Mouse (Mus musculus) urinary bladder, postnatal 36 days (tissue): ENCODE data around the gene Car2.

Experiments
- DNase-seq, 2 experiments: peaks; one replicate each; pipeline ENCODE4 v3.0.0; 2022; ENCODE audit warnings: low spot score in 2 of 2, mixed read lengths in 1 of 2

Gene Car2

DNA sequence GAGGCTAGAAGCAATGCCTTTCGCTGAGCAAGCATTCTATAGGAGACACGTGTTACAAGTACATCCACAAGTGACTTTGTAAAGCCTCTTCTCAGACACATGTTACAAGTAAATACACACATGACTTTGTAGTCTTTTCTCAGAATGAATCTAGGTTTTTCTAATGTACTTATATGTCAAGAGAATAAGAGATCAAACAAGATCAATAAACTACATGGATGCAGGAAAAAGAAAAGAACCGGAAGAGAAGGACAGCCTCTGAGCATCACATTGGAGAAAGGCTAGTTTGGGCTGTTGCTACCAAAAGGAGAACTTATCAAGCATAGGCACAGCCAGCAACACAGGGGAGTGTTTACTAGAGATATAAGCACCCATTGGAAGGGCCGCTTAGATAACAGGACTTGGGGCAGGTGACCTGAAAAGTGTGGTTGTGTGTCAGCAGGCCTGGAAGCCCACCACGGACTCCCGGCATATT lies 7.3 kb upstream of the Car2 start:
- DNase-seq = no peak

DNA sequence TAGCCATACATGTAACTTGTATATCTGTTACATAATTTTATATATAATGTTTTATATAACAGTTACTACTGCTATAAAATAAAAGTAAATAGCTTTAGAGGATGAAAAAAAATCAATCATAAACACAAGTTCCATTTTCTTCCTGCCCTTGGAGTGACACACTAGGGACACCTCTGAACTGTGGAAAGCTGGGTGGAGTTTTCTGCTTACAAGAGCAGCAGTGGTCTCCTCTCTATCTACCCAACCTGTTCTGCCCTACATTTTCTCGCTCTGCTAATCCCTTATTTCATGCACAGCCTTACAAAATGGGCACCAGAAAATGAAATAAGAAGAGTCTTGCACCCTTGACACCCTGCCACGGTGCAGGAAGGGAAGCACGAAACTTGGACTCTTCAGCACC lies 6.8 kb upstream of the Car2 start:
- DNase-seq = no peak

GRCm38 (mm10) chr3:14880277-14880676 lies 5.8 kb upstream of the Car2 start:
- DNase-seq = no peak

GRCm38 (mm10) chr3:14882005-14882404 lies 4.1 kb upstream of the Car2 start:
- no peak for DNase-seq

DNA sequence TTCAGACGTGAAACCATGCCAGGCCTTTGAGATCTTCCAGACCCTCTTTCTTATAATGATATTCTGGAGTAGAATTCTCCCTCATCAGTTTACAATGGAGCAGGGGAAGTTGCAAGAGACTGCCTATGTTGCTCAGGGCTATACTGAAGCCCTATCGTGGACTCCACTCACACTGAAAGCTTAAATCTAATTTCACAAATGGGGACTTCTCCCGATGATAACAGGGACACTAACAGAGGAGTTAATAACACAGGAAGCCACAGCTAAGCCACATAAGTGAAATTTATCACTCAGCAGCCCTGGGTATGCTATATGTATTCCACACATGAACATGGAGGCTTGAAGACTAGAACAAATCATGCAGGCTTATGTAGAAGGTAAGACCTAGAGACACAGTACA lies 3.3 kb upstream of the Car2 start:
- no peak for DNase-seq

GRCm38 (mm10) chr3:14884826-14885225 lies 1.2 kb upstream of the Car2 start:
- no peak for DNase-seq

DNA sequence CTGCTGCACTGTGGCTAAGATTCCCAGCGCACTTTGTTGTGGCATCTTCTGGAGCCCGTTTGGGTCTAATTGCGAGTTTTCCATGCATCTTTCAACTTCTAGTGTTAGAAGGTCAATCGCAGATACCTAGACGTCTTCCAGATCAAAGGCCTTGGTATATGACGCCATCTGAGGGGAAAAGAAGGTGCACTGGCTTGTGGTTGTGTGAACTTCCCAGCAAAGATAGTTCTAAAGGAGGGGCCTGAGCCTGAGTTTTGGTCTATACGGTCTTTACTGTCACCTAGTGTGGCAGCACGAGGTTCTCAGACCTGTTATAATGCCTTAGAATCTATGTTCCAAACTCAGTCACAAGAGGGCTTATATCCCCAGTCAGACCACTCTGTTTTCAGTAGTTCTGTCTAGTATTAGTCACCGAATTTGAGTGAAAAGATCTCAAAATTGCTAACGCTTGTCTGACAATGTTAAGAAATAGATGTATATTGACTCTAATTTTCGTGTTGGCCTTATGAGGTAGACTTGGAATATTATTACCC lies 1.1 kb downstream of the Car2 start:
- DNase-seq = no peak

DNA sequence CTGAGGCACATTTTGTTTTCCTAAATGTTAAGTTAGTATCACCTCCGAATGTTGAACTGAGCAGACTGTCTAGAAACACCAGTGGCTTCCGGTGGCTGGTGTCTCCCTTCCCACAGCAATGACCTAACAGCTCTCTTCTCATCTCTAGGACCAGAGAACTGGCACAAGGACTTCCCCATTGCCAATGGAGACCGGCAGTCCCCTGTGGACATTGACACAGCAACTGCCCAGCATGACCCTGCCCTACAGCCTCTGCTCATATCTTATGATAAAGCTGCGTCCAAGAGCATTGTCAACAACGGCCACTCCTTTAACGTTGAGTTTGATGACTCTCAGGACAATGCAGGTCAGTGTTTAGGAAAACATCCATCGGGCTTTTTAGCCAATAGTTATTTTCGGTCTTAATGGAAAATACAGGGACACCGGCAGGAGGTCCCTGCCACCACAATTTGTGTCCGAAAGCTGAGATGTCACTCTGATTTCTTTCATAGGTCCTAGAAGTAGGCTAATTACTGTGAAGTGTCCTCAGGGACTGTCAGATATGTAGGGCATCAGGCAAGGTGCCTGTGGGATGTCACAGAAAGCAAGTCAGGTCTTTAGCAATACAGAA lies 1.7 kb downstream of the Car2 start:
- DNase-seq = no peak

- DNase-seq = no peak
Observed at GRCm38 (mm10) chr3:14888549-14888948, 2.5 kb downstream of the Car2 start.

- DNase-seq = no peak
Observed at GRCm38 (mm10) chr3:14889085-14889484, 3.0 kb downstream of the Car2 start.

DNA sequence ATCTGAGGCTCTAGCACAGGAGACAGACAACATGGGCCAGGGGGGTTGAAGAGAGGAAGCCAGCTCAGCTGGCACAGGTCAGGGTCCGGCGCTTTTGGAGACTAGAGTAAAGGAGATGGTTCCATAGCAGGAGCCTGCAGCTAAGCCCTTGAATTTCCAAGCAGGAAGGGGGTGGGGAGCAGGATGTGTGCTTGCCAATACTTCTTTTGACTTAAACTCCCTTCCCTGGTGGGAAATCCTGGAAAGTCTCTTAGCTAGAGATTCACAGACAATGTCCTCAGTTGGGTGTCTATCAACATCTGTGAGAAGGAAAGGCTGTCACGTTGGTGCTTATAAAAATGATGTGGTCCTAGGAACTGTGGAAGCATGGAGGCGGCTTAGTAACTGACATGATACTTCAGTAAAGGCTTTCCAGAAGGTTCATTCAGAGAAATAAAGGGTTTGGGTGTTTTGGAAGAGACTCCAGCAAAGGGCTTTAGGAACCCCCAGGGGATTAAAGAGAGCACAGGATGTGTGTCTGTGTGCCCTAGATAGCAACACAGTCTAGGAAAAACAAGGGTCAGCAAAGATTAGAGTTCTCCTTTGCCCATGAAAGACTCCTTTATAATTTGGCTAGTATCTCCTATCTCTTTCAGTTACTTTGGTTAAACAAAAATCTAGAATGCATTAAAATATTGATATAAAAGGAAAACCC lies 3.8 kb downstream of the Car2 start:
- DNase-seq = no peak

DNA sequence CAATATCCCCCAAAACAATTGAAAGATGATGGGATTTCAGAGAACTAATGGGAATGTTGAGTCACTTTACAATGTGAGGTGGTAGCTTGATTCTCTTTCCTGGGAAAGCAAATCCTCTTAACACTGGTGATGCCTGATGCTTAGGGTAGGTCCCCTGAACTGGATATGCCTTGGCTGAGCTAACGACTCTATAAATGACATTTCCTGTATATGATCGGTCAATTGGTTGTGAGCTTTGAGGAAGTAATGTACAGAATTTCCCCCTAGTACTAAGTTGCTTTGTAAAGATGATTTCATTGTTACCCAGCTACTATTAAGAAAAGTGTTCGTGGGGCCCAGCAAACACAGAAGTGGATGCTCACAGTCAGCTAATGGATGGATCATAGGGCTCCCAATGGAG lies 6.9 kb downstream of the Car2 start:
- no peak for DNase-seq

GRCm38 (mm10) chr3:14893700-14894099 lies 7.6 kb downstream of the Car2 start:
- DNase-seq = no peak

GRCm38 (mm10) chr3:14895333-14895732 lies 9.3 kb downstream of the Car2 start:
- DNase-seq = no peak

DNA sequence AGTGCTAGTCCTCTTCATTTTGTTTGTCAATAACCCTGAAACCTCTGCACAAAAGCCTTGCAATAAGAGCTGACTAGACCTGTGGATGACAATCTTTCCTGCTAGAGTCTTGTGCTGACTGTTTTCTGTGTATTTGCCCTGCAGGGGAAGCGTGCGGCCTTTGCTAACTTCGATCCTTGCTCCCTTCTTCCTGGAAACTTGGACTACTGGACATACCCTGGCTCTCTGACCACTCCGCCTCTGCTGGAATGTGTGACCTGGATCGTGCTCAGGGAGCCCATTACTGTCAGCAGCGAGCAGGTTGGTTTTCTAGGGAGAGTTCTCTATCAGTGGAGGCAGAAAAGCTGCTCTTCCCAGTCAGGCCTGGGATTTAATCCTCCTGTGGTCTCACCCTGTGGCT lies 11.7 kb downstream of the Car2 start:
- no peak for DNase-seq

DNA sequence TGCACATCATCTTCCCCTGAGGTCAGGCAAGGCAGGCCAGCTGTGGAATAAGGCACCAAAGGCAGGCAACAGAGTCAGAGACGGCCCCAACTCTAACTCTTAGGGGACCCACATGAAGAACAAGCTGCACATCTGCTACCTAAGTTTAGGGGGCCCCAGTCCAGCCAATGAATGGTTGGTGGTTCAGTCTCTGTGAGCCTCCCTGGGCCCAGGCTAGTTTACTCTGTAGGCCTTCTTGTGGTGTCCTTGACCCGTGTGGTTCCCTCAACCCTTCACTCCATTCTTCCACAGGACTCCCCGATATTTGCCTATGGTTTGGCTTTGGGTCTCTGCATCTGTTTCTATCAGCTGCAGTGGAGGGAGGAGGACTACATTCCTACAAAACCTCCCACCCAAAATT lies 17.3 kb downstream of the Car2 start:
- DNase-seq = no peak

DNA sequence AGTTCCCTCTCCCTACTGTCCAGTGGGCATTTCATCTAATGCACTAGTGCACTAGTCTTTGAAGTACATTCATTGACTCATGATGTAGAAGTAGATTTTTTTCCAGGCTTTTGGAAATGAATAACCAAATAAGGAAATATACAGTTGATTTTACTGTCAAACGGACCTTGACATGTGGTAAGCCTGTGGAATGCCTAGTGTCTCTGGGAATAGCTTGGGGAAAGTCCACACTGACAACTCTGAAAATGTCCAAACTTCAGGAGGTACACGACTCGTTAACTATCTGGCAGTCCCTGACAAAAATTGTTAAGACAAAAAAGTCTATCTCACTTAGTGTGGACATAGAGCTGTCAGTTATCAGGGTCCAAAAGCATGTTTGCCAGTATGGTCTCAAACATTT lies 18.1 kb downstream of the Car2 start:
- DNase-seq = no peak

DNA sequence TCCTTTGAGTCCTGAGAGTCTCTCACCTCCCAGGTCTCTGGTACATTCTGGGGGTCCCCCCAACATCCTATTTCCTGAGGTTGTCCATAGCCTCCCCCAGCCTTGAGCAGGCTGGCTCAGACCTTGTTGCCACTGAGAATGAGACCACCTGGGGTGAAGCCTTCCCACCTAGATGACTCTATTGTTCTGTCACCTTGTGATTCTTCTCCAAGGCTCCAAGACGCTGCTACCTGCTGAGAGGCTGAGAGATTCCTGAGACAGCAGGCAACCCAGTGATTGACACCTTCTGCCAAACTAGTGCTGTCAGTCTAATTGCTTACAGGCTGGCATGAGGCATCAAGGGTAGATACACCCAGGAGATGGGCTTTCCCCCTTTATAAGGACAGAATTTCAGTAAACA lies 21.2 kb downstream of the Car2 start:
- no peak for DNase-seq

DNA sequence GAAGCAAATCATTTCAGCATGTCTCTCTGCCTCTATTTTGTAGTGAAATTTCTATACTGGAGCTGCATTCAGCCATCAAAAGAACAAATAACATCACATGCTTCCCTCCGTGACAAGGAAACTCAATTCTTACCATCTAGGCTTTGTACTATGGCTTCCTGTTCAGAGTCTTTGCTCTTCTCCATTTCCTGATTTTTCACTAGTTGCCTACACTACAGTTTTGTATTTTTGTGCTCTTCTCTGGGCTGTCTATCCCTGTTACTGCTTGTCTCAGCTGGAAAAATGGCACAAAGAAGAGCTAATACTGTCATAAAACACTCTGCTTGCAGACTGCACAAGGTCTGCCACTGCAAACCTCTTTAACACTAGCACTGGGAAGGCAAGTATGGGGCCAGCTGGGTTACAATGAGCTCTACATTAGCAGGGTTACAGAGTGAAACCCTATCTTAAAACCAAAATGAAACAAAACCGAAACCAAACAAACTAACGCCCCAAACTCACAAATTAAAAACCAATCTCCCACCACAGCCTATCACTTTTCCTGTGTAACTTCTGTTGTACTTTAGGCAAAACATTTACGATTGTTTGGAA lies 26.0 kb downstream of the Car2 start:
- DNase-seq = no peak

DNA sequence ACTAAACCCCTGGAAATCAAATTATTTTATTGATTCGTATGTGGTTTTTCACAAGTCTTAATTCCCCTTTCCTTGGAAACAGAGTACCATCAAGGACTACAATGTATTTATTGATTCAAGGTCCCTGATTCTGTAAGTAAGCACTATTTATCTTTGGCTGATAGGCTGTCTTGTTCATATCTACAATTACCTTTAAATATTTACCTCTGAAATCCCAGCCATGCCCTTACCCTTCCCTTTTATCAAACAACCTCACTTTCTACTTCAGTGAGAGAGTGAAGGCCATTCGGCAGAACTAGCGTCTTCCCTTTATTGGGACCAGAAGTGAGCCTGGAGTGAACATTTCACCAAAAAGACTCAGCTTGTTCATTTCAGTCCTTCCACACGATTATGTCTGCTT lies 27.7 kb downstream of the Car2 start:
- DNase-seq = no peak

- no peak for DNase-seq
Observed at GRCm38 (mm10) chr3:14915355-14915754, 29.3 kb downstream of the Car2 start.

DNA sequence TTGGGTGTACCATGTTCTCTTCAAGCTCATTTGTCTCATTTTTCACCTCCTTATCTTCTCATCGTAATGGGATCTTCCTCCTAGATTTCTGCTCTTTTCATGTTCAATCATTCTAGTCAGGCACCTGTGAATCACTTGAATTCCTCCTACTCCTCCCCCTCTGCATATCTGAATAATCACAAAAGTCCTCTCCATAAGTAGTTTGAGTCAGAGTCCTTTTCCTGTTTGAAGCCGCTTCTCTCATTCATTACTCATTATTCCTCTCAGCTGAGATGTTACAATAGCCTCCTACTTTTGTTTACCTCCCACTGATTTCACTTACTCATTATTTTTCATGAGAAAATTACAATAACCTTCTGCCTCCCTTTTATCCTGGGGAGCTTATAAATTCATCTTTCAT lies 31.2 kb downstream of the Car2 start:
- DNase-seq = no peak

DNA sequence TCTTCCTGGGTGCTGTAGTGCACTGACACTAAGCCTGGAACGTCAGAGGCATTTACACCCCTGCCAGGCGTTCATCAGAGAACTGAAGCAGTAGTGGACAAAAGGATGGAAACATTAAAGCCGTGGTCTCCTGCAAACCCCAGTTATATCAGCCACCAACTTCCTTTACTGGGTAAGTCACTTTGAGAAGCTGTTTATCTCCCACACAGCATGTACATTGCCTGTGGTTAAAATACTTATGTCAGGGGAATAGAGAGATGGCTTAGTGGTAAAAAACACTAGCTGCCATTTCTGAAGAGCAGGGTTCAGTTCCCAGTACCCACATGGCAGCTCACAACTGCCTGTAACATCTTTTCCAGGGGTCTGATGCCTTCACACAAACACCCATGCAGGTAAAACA lies 58.6 kb downstream of the Car2 start:
- no peak for DNase-seq
